Mouse (Mus musculus) lung, postnatal 0 days (tissue): ENCODE measurements at regions not wholly inside any gene's neighbourhood (a gene's known extent, or its start where the extent isn't known, plus 50 kb on each side); places are given as distances from the start of the nearest gene placed in this dataset.

Source experiments
- CTCF ChIP-seq: IDR thresholded peaks from 2 replicates; pipeline ENCODE4 v1.5.1; 2016; ENCODE audit warnings: antibody characterized with exemption, mild to moderate bottlenecking
- EP300 ChIP-seq: IDR thresholded peaks from 2 replicates; pipeline ENCODE4 v1.6.1; 2016; ENCODE audit warnings: antibody characterized with exemption, mild to moderate bottlenecking, control low read depth

DNA sequence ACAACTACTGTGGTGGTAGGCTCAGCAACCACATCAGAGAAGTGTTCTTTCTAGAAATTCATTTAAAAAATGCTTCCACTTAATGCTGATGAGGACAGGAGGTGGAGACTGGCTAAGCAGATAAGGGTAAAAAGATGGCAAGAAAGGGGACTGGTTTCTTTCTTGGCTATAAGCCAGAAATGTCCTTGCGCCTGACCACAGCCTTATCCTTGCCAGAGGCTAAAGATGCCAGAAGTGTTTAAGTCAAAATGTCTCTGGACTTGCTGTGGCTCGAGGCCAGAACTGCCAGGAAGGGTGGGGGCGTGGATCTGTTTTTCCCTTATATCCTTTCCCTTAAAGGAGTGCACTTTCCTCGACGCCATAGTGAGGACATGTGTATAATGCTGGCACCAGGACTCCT lies 133.7 kb downstream of the Drd1 start:
- TF ChIP-seq CTCF (no peak), EP300 (no peak)
